Mouse (Mus musculus) hindbrain, postnatal 0 days (tissue): ENCODE results near the gene Slc39a2. TPM values are rescaled to one million over a fixed set of nuclear protein-coding genes. Genes with fewer than 3 reads are reported as not detected.

Experiments used
- ATAC-seq: fragments of 200-750 bp; cut with Nextera tagmentation; 2 replicates; pipeline ENCODE4 v1.8.0; 2017; ENCODE audit warnings: mild to moderate bottlenecking, moderate TSS enrichment, moderate library complexity
- DNase-seq: peaks from one replicate; pipeline ENCODE4 v3.0.0-alpha.2; 2015; ENCODE audit warnings: low spot score
- H3K27ac ChIP-seq: fragments of 300-500 bp; sonication (generic); 2 replicates; pipeline ENCODE4 v1.5.1; 2014; ENCODE audit warnings: mild to moderate bottlenecking
- H3K27me3 ChIP-seq: fragments of 300-500 bp; sonication (generic); 2 replicates; pipeline ENCODE4 v1.6.1; 2014; ENCODE audit warnings: low read length, mixed read lengths; ENCODE audit not compliant: insufficient read depth
- H3K36me3 ChIP-seq: fragments of 300-500 bp; sonication (generic); 2 replicates; pipeline ENCODE4 v1.6.1; 2014; ENCODE audit warnings: low read length, mixed read lengths; ENCODE audit not compliant: insufficient read depth
- H3K4me1 ChIP-seq: fragments of 300-500 bp; sonication (generic); 2 replicates; pipeline ENCODE4 v1.6.1; 2014; ENCODE audit warnings: antibody characterized with exemption, low read length, mixed read lengths; ENCODE audit not compliant: insufficient read depth
- H3K4me2 ChIP-seq: fragments of 300-500 bp; sonication (generic); 2 replicates; pipeline ENCODE4 v1.6.1; 2014; ENCODE audit warnings: low read depth, mild to moderate bottlenecking, low read length, moderate library complexity, mixed read lengths
- H3K4me3 ChIP-seq: fragments of 300-500 bp; sonication (generic); 2 replicates; pipeline ENCODE4 v1.5.1; 2014; ENCODE audit warnings: low read length
- H3K9ac ChIP-seq: fragments of 300-500 bp; sonication (generic); replicated peaks from 2 replicates; pipeline ENCODE4 v1.6.1; 2014; ENCODE audit warnings: mild to moderate bottlenecking, low read length, moderate library complexity, mixed read lengths
- H3K9me3 ChIP-seq: fragments of 300-500 bp; sonication (generic); 2 replicates; pipeline ENCODE4 v1.6.1; 2016; ENCODE audit warnings: low read length, mixed read lengths
- CTCF ChIP-seq: IDR thresholded peaks from 2 replicates; pipeline ENCODE4 v1.5.1; 2016; ENCODE audit warnings: antibody characterized with exemption, control low read depth, low read depth
- WGBS: fragments of 180-500 bp; shearing (Covaris S2); extraction: QIAGEN DNeasy Blood & Tissue Kit; methylation state at CpG from one replicate; pipeline ENCODE4 v1.1.7; 2014; 5-methylcytosine and 5-hydroxymethylcytosine counted together
- polyA plus RNA-seq: library from polyadenylated mRNA; unstranded; fragments of >200 nt; fragmentation: Nextera tagmentation; extraction: Ambion mirVana; gene quantifications from 2 replicates; pipeline ENCODE4 v1.2.1, GENCODE M21; 2015
- total RNA-seq: library from RNA; depleted of rRNA; stranded (reverse); fragments of >200 nt; gene quantifications from 2 replicates; pipeline ENCODE4 v1.2.3, GENCODE M21; 2014

The Slc39a2 gene
- total and polyA plus RNA-seq, 2 experiments from 2014 or later, result 0.64 to 0.89 TPM

- Histone ChIP-seq H3K9ac (no peak overlapping the region; the same call in 1 of the 2 replicates), H3K4me3 (peak overlapping the region; percentile 61; the same call in 1 of the 2 replicates), H3K4me2 (peak overlapping the region; percentile 64), H3K4me1 (peaks cover 5% of the 10 kb centered on the region; the same call in 1 of the 2 replicates), H3K9me3 (no peaks in the 10 kb centered on the region), H3K36me3 (peaks cover 25% of the 10 kb centered on the region), H3K27ac (no peak overlapping the region), H3K27me3 (no peaks in the 10 kb centered on the region)
- TF ChIP-seq CTCF, result no peak
- DNase-seq (no peak), ATAC-seq (no peak)
- 55% methylated on average over 6 of the region's 6 CpGs for WGBS
Measured at GRCm38 (mm10) chr14:51886051-51886450, 6.6 kb upstream of the Slc39a2 start.

- WGBS, result 85% methylated on average over 6 of the region's 6 CpGs
Measured at GRCm38 (mm10) chr14:51889833-51890232, 2.9 kb upstream of the Slc39a2 start.

GRCm38 (mm10) chr14:51893094-51893794, 555 bp downstream of the Slc39a2 start:
- no peak for TF ChIP-seq CTCF
- H3K4me2 ChIP-seq, result no peak overlapping the region
- DNase-seq (no peak), ATAC-seq (peak; percentile 39; the same call in 1 of the 2 replicates)
- H3K27me3 ChIP-seq, result no peaks in the 10 kb centered on the region
- H3K9ac ChIP-seq, result no peak overlapping the region
- no peaks in the 10 kb centered on the region for H3K9me3 ChIP-seq
- peaks cover 40% of the 10 kb centered on the region for H3K36me3 ChIP-seq
- no peak overlapping the region for H3K4me3 ChIP-seq
- H3K27ac ChIP-seq, result no peak overlapping the region
- WGBS, result 45% methylated on average over 10 of the region's 10 CpGs
- no peaks in the 10 kb centered on the region for H3K4me1 ChIP-seq

More at GRCm38 (mm10) chr14:51889833-51890232, 2.9 kb upstream of the Slc39a2 start:
- Histone ChIP-seq H3K4me1 (peaks cover 5% of the 10 kb centered on the region; the same call in 1 of the 2 replicates), H3K9me3 (no peaks in the 10 kb centered on the region), H3K4me3 (no peak overlapping the region), H3K4me2 (no peak overlapping the region), H3K36me3 (peaks cover 40% of the 10 kb centered on the region), H3K27me3 (no peaks in the 10 kb centered on the region), H3K27ac (no peak overlapping the region), H3K9ac (no peak overlapping the region)
- no peak for TF ChIP-seq CTCF
- no peak for ATAC-seq
- DNase-seq, result no peak

GRCm38 (mm10) chr14:51893809-51894208, 1.1 kb downstream of the Slc39a2 start:
- H3K36me3 ChIP-seq, result peaks cover 35% of the 10 kb centered on the region
- H3K27ac ChIP-seq, result no peak overlapping the region
- no peaks in the 10 kb centered on the region for H3K4me1 ChIP-seq
- DNase-seq (no peak), ATAC-seq (peak; percentile 20; the same call in 1 of the 2 replicates)
- H3K4me3 ChIP-seq, result no peak overlapping the region
- no peak overlapping the region for H3K9ac ChIP-seq
- TF ChIP-seq CTCF, result no peak
- H3K4me2 ChIP-seq, result no peak overlapping the region
- H3K9me3 ChIP-seq, result no peaks in the 10 kb centered on the region
- 71% methylated on average over 3 of the region's 3 CpGs for WGBS
- no peaks in the 10 kb centered on the region for H3K27me3 ChIP-seq

- no peak overlapping the region for H3K4me2 ChIP-seq
- peaks cover 23% of the 10 kb centered on the region for H3K36me3 ChIP-seq
- H3K27me3 ChIP-seq, result no peaks in the 10 kb centered on the region
- DNase-seq, result no peak
- no peaks in the 10 kb centered on the region for H3K4me1 ChIP-seq
- no peak overlapping the region for H3K9ac ChIP-seq
- no peak for ATAC-seq
- no peak for TF ChIP-seq CTCF
- H3K9me3 ChIP-seq, result no peaks in the 10 kb centered on the region
- WGBS, result 79% methylated on average over 14 of the region's 14 CpGs
- no peak overlapping the region for H3K4me3 ChIP-seq
- H3K27ac ChIP-seq, result no peak overlapping the region
Measured at GRCm38 (mm10) chr14:51895071-51895470, 2.4 kb downstream of the Slc39a2 start.

- Histone ChIP-seq H3K36me3 (peaks cover 16% of the 10 kb centered on the region), H3K9me3 (no peaks in the 10 kb centered on the region), H3K4me1 (no peaks in the 10 kb centered on the region), H3K4me3 (no peak overlapping the region), H3K27me3 (no peaks in the 10 kb centered on the region), H3K9ac (no peak overlapping the region), H3K27ac (no peak overlapping the region), H3K4me2 (no peak overlapping the region)
- DNase-seq, result no peak
- 83% methylated on average over 6 of the region's 6 CpGs for WGBS
- no peak for TF ChIP-seq CTCF
- no peak for ATAC-seq
Measured at GRCm38 (mm10) chr14:51896019-51896418, 3.3 kb downstream of the Slc39a2 start.

GRCm38 (mm10) chr14:51896539-51897170, 4.0 kb downstream of the Slc39a2 start:
- TF ChIP-seq CTCF, result no peak
- Histone ChIP-seq H3K4me3 (no peak overlapping the region), H3K27ac (no peak overlapping the region), H3K4me2 (no peak overlapping the region), H3K36me3 (peaks cover 9% of the 10 kb centered on the region), H3K9me3 (no peaks in the 10 kb centered on the region), H3K9ac (no peak overlapping the region), H3K27me3 (no peaks in the 10 kb centered on the region), H3K4me1 (no peaks in the 10 kb centered on the region)
- ATAC-seq (no peak), DNase-seq (no peak)
- 73% methylated on average over 8 of the region's 8 CpGs for WGBS
